Mouse (Mus musculus): ENCODE measurements at regions not wholly inside any gene's neighbourhood (a gene's known extent, or its start where the extent isn't known, plus 50 kb on each side); places are given as distances from the start of the nearest gene placed in this dataset.

DNA sequence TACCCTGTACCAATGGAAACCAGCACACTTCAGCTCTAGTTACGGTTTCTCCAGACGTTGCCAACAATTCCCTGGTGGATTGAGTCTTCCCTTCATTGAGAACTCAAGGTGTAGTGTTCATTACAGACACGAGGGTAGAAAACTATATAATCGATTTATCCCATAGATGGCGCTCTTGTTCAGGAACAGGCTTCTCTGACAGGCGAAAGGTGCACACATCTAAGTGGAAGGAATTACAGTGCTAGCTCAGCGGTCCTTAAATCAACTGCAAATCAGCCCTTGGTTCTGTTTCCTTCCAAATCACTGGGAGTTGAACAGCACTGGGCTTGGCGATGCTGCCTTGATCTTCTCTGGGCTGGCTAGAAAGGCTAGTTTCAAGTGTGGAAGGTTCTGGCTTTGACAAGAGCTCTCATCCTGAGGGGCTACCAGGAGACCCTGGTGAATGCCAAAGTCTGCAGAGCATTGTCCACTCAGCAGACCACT is 161.1 kb downstream of the March11 start:
- Histone ChIP-seq H3K27me3 (replicated peaks; ENCODE audit: insufficient read depth, low read length) (no peaks in the 10 kb centered on the region), H3K36me3 (ENCODE audit: insufficient read depth, low read length) (no peaks in the 10 kb centered on the region), H3K4me1 (ENCODE audit: insufficient read depth, low read depth, low read length) (no peaks in the 10 kb centered on the region), H3K4me3 (ENCODE audit: low read depth, low read length) (no peak overlapping the region), H3K9ac (replicated peaks; ENCODE audit: low read depth) (no peak overlapping the region), H3K9me3 (ENCODE audit: low read length) (no peaks in the 10 kb centered on the region), H3K4me2 (replicated peaks; ENCODE audit: low read depth, low read length) (no peak overlapping the region), H3K27ac (ENCODE audit: low read length) (no peak overlapping the region)
- 5% methylated on average over 8 of the region's 8 CpGs for WGBS
- DNase-seq (ENCODE audit: low spot score): peak; percentile 76
- TF ChIP-seq CTCF (IDR thresholded peaks at IDR 0.05): peak; percentile 86
- TF ChIP-seq EP300 (IDR thresholded peaks at IDR 0.05): no peak
- peak; percentile 41 for ATAC-seq

DNA sequence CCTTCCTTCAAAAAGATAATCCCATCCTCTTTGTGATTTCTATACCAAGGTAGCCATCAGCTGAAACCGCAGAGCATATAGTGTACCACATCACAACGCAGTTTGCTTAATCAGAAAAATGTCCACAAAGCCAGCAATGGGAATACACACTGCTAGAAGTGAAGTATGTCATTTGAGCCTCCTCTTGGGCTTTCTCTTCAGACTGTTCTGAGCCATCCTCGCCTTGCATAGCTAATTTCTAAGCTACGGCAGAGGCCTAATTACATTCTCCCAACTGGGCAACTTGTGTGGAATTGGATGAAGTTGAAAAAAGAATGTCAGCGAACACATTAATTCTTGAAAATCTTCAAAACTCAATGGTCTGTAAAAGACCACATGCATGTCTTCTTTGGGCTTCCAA is 178.5 kb downstream of the March11 start:
- ATAC-seq: no peak
- H3K4me2 ChIP-seq (replicated peaks; ENCODE audit: low read depth, low read length): no peak overlapping the region
- 90% methylated on average over 5 of the region's 5 CpGs for WGBS

More for the DNA sequence above, 178.5 kb downstream of the March11 start:
- no peaks in the 10 kb centered on the region for H3K9me3 ChIP-seq (ENCODE audit: low read length)
- H3K27ac ChIP-seq (ENCODE audit: low read length): no peak overlapping the region
- DNase-seq (ENCODE audit: low spot score): no peak
- no peaks in the 10 kb centered on the region for H3K4me1 ChIP-seq (ENCODE audit: insufficient read depth, low read depth, low read length)
- TF ChIP-seq CTCF (IDR thresholded peaks at IDR 0.05) (no peak), EP300 (IDR thresholded peaks at IDR 0.05) (no peak)
- H3K27me3 ChIP-seq (replicated peaks; ENCODE audit: insufficient read depth, low read length): no peaks in the 10 kb centered on the region
- no peak overlapping the region for H3K4me3 ChIP-seq (ENCODE audit: low read depth, low read length)
- H3K9ac ChIP-seq (replicated peaks; ENCODE audit: low read depth): no peak overlapping the region
- H3K36me3 ChIP-seq (ENCODE audit: insufficient read depth, low read length): no peaks in the 10 kb centered on the region

All from lung, postnatal 0 days (tissue).